Mouse (Mus musculus): Measurements from ENCODE around the gene Rnf225. TPM values are rescaled to one million over a fixed set of nuclear protein-coding genes. Genes with fewer than 3 reads are reported as not detected.

Gene Rnf225
- polyA plus RNA-seq, 1 experiment from 2014 or later: 1.4 TPM

DNA sequence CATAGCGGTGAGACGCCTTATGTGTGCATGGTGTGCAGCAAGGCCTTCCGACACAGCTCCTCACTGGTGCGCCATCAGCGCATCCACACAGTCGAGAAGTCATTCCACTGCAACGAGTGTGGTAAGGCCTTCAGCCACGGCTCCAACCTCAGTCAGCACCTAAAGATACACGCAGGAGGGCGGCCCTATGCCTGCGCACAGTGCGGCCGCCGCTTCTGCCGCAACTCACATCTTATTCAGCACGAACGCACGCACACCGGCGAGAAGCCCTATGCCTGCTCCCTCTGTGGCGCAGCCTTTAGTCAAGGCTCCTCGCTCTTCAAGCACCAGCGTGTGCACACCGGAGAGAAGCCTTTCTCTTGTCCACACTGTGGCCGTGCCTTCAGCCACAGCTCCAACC lies 43.7 kb downstream of the Rnf225 start:
- Histone ChIP-seq H3K27ac (ENCODE audit: low read length) (no peak overlapping the region), H3K4me3 (ENCODE audit: low read length) (no peak overlapping the region), H3K9me3 (ENCODE audit: control insufficient read depth, low read length) (no peaks in the 10 kb centered on the region), H3K4me2 (ENCODE audit: low read depth, low read length) (no peak overlapping the region), H3K9ac (ENCODE audit: low read length) (no peak overlapping the region), H3K4me1 (replicated peaks; ENCODE audit: control insufficient read depth, insufficient read depth, low read length) (peaks cover 8% of the 10 kb centered on the region), H3K36me3 (ENCODE audit: control insufficient read depth, insufficient read depth, low read length) (peaks cover 27% of the 10 kb centered on the region), H3K27me3 (ENCODE audit: control insufficient read depth, insufficient read depth, low read depth, low read length) (no peaks in the 10 kb centered on the region)
- WGBS: 94% methylated on average over 25 of the region's 25 CpGs
- ATAC-seq (ENCODE audit: low read depth): no peak

DNA sequence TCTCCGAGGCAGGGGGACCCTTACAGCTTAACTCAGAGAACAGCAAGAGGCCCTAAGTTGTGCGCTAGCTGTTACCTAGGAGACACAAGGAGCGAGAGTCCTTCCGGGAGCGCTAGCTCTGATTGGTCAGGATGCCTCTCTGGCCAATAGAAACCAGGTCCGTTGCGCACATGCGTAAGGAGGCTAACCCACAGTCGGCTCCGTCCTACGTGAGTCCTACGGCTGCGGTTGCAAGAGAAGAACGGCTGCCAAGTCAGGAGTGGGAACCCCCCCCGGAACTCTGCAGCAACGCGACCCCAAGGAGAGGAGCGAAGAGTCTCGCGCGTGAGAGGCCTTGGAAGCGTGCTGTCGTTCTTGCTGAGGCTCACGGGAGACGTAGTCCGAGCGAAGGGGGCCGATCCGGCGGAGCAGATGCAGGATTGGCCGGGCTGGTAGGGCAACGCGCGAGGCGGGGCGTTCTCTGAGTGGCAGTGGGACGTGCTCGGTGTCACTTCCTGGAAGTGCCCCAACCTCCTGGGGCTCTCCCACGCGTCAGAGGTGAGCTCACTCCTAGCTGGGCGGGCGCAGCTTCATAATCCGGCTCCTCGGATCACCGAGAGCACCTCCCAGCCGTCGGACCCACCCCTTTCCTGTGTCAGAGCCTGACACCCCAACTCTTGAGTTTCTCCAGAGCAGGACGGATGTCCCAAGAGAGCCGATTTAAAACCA lies 50.6 kb downstream of the Rnf225 start, which contains the start of gene Zfp446:
Gene Zfp446 (plus strand): TSS at position 167 of the 708 bp plus-strand sequence.
- H3K9ac ChIP-seq (ENCODE audit: low read length): peak within 1 kb of the TSS; percentile 76
- peak within 1 kb of the TSS; percentile 98 for H3K27ac ChIP-seq (ENCODE audit: low read length)
- under 1% methylated on average over 49 of the region's 49 CpGs for WGBS
- peak; percentile 99 for ATAC-seq (ENCODE audit: low read depth)
- peak within 1 kb of the TSS; percentile 74 for H3K4me3 ChIP-seq (ENCODE audit: low read length)
- no peaks in the 10 kb centered on the region for H3K27me3 ChIP-seq (ENCODE audit: control insufficient read depth, insufficient read depth, low read depth, low read length)
- H3K36me3 ChIP-seq (ENCODE audit: control insufficient read depth, insufficient read depth, low read length): no peaks in the 10 kb centered on the region; the same call in 1 of the 2 replicates
- peak within 1 kb of the TSS; percentile 82 for H3K4me2 ChIP-seq (ENCODE audit: low read depth, low read length)
- peaks cover 10% of the 10 kb centered on the region for H3K4me1 ChIP-seq (replicated peaks; ENCODE audit: control insufficient read depth, insufficient read depth, low read length)
- H3K9me3 ChIP-seq (ENCODE audit: control insufficient read depth, low read length): no peaks in the 10 kb centered on the region

DNA sequence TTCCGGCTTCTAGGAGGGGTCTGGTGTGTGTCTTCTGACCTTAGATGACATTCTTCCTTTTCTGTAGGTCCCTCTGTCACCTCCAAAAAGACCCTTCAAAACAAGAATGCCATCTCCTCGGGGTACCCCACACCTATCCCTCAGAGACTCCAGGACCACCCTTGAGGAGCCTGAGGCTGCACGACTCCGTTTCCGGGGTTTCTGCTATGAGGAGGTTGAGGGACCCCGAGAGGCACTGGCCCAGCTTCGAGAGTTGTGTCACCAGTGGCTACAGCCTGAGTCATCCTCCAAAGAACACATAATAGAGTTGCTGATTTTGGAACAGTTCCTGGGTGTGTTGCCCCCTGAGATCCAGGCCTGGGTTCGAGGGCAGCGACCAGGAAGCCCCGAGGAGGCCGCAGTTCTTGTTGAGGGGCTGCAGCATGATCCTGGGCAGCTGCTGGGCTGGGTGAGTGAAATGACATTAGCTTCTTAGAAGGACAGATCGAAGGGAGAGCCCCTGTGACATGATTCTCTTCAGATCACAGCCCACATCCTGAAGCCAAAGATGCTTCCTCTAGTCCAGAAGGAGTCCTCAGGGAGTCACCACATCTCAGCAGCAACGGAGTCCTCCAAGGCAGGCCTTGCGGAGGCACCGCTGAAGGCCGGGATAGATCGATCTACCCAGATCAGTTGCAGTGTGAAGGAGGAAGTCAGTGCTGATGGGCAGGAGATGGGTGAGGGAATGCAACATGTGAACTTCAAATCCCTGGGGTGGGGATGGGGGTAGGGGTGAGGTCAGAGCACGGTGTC lies 51.9 kb downstream of the Rnf225 start:
- H3K9me3 ChIP-seq (ENCODE audit: control insufficient read depth, low read length): no peaks in the 10 kb centered on the region
- H3K4me1 ChIP-seq (replicated peaks; ENCODE audit: control insufficient read depth, insufficient read depth, low read length): peaks cover 10% of the 10 kb centered on the region
- H3K36me3 ChIP-seq (ENCODE audit: control insufficient read depth, insufficient read depth, low read length): no peaks in the 10 kb centered on the region
- peak overlapping the region; percentile 76 for H3K9ac ChIP-seq (ENCODE audit: low read length)
- peak overlapping the region; percentile 82 for H3K4me2 ChIP-seq (ENCODE audit: low read depth, low read length)
- H3K27ac ChIP-seq (ENCODE audit: low read length): no peak overlapping the region
- H3K4me3 ChIP-seq (ENCODE audit: low read length): no peak overlapping the region; the same call in 1 of the 2 replicates
- ATAC-seq (ENCODE audit: low read depth): no peak
- H3K27me3 ChIP-seq (ENCODE audit: control insufficient read depth, insufficient read depth, low read depth, low read length): no peaks in the 10 kb centered on the region
- 79% methylated on average over 18 of the region's 18 CpGs for WGBS

DNA sequence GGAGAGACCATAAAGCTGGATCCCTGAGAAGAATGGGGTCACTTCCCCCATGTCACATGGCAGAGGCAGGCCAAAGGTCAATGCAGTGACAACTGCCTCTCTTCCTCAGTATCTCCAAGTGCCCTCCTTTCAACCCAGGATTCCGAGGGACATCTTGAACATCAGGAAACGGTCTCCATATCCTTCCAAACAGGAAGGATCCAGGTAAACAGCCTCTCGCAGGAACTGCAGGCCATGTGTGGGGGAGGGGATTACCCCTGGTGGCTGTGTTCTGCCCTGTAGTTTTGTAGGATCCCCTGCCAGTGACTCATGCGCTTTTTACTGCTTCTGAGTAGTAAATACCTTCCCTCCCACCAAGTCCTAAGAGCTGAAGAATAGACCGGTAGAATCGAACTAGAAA lies 52.6 kb downstream of the Rnf225 start:
- Histone ChIP-seq H3K4me2 (ENCODE audit: low read depth, low read length) (no peak overlapping the region), H3K36me3 (ENCODE audit: control insufficient read depth, insufficient read depth, low read length) (no peaks in the 10 kb centered on the region), H3K9ac (ENCODE audit: low read length) (no peak overlapping the region), H3K27ac (ENCODE audit: low read length) (no peak overlapping the region), H3K4me3 (ENCODE audit: low read length) (no peak overlapping the region), H3K4me1 (replicated peaks; ENCODE audit: control insufficient read depth, insufficient read depth, low read length) (peaks cover 10% of the 10 kb centered on the region), H3K27me3 (ENCODE audit: control insufficient read depth, insufficient read depth, low read depth, low read length) (no peaks in the 10 kb centered on the region), H3K9me3 (ENCODE audit: control insufficient read depth, low read length) (no peaks in the 10 kb centered on the region)
- 62% methylated on average over 6 of the region's 6 CpGs for WGBS
- ATAC-seq (ENCODE audit: low read depth): no peak

DNA sequence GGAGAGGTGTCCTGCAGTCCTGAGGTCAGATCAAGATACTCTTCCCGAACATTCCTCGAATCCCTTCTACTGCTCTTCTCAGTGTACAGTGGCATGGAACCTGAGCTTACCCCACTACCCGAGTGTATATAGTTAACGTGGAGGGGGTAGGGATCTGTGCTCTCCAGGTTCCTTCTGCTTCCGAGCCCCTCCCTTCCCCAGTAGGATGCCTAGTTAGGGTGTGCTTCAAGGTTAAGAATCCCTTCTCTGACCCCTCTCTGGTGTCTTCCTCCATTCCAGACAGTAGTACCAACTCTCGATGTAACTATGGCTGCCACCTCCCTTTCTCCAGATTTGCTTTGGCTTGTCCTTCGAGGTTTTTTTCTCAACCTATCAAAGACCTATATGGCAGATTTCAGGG lies 53.1 kb downstream of the Rnf225 start:
- H3K4me2 ChIP-seq (ENCODE audit: low read depth, low read length): no peak overlapping the region
- no peak overlapping the region for H3K27ac ChIP-seq (ENCODE audit: low read length)
- H3K4me1 ChIP-seq (replicated peaks; ENCODE audit: control insufficient read depth, insufficient read depth, low read length): peaks cover 10% of the 10 kb centered on the region
- no peaks in the 10 kb centered on the region for H3K9me3 ChIP-seq (ENCODE audit: control insufficient read depth, low read length)
- no peak for ATAC-seq (ENCODE audit: low read depth)
- 79% methylated on average over 7 of the region's 7 CpGs for WGBS
- H3K4me3 ChIP-seq (ENCODE audit: low read length): no peak overlapping the region
- H3K9ac ChIP-seq (ENCODE audit: low read length): no peak overlapping the region
- H3K27me3 ChIP-seq (ENCODE audit: control insufficient read depth, insufficient read depth, low read depth, low read length): no peaks in the 10 kb centered on the region
- no peaks in the 10 kb centered on the region for H3K36me3 ChIP-seq (ENCODE audit: control insufficient read depth, insufficient read depth, low read length)

Other genes starting within 250 kb of the Rnf225 start
- not detected in 2 replicates for gene Vmn2r55, start 242.4 kb upstream of the Rnf225 start, polyA plus RNA-seq (2015; fragmentation: Nextera tagmentation; extraction: Ambion mirVana)
- not detected in 2 replicates for gene Vmn2r56, start 192.4 kb upstream of the Rnf225 start, polyA plus RNA-seq (2015; fragmentation: Nextera tagmentation; extraction: Ambion mirVana)
- gene Zscan18, start 123.8 kb upstream of the Rnf225 start, polyA plus RNA-seq (2015; fragmentation: Nextera tagmentation; extraction: Ambion mirVana): 5.6 and 6.5 TPM in 2 replicates
- gene Zfp329, start 108.6 kb upstream of the Rnf225 start, polyA plus RNA-seq (2015; fragmentation: Nextera tagmentation; extraction: Ambion mirVana): 13.6 and 14.5 TPM in 2 replicates
- gene Zfp110, start 92.7 kb upstream of the Rnf225 start, polyA plus RNA-seq (2015; fragmentation: Nextera tagmentation; extraction: Ambion mirVana): 45.5 and 46.4 TPM in 2 replicates
- gene Zfp128, start 46.2 kb upstream of the Rnf225 start, polyA plus RNA-seq (2015; fragmentation: Nextera tagmentation; extraction: Ambion mirVana): 4.1 and 4.7 TPM in 2 replicates
- gene Zscan22, start 29.6 kb upstream of the Rnf225 start, polyA plus RNA-seq (2015; fragmentation: Nextera tagmentation; extraction: Ambion mirVana): 16.7 and 17.1 TPM in 2 replicates
- 950 and 1,039 TPM in 2 replicates for gene Rps5, start 5.1 kb upstream of the Rnf225 start, polyA plus RNA-seq (2015; fragmentation: Nextera tagmentation; extraction: Ambion mirVana)
- 9.7 and 10.6 TPM in 2 replicates for gene Zfp324, start 38.4 kb downstream of the Rnf225 start, polyA plus RNA-seq (2015; fragmentation: Nextera tagmentation; extraction: Ambion mirVana)
- 10.4 and 12.0 TPM in 2 replicates for gene Zfp446, start 50.4 kb downstream of the Rnf225 start, polyA plus RNA-seq (2015; fragmentation: Nextera tagmentation; extraction: Ambion mirVana)
- gene Slc27a5, start 70.8 kb downstream of the Rnf225 start, polyA plus RNA-seq (2015; fragmentation: Nextera tagmentation; extraction: Ambion mirVana): 0.57 TPM in 1 of 2 replicates, not detected in the other
- 190 and 195 TPM in 2 replicates for gene Trim28, start 71.7 kb downstream of the Rnf225 start, polyA plus RNA-seq (2015; fragmentation: Nextera tagmentation; extraction: Ambion mirVana)
- 28.1 and 28.2 TPM in 2 replicates for gene Zbtb45, start 82.6 kb downstream of the Rnf225 start, polyA plus RNA-seq (2015; fragmentation: Nextera tagmentation; extraction: Ambion mirVana)
- 157 and 173 TPM in 2 replicates for gene Chmp2a, start 107.4 kb downstream of the Rnf225 start, polyA plus RNA-seq (2015; fragmentation: Nextera tagmentation; extraction: Ambion mirVana)
- 25.8 and 31.6 TPM in 2 replicates for gene Ube2m, start 110.9 kb downstream of the Rnf225 start, polyA plus RNA-seq (2015; fragmentation: Nextera tagmentation; extraction: Ambion mirVana)
- 4.2 and 5.1 TPM in 2 replicates for gene Mzf1, start 127.3 kb downstream of the Rnf225 start, polyA plus RNA-seq (2015; fragmentation: Nextera tagmentation; extraction: Ambion mirVana)
- gene Vmn1r85, start 167.8 kb downstream of the Rnf225 start, polyA plus RNA-seq (2015; fragmentation: Nextera tagmentation; extraction: Ambion mirVana): not detected in 2 replicates
- gene Vmn1r86, start 192.5 kb downstream of the Rnf225 start, polyA plus RNA-seq (2015; fragmentation: Nextera tagmentation; extraction: Ambion mirVana): not detected in 2 replicates
- gene Vmn1r87, start 212.7 kb downstream of the Rnf225 start, polyA plus RNA-seq (2015; fragmentation: Nextera tagmentation; extraction: Ambion mirVana): not detected in 2 replicates
- gene Vmn1r88, start 232.2 kb downstream of the Rnf225 start, polyA plus RNA-seq (2015; fragmentation: Nextera tagmentation; extraction: Ambion mirVana): not detected in 2 replicates